Mouse (Mus musculus) MEL-GATA-1-ER (cell line): Measurements from ENCODE around the gene Cela3a.
"Not testable (repeated sequence)": the region's sequence is repeated elsewhere in the genome, so short reads cannot be mapped to it uniquely, and the experiment has no call there.

Experiments
- DNase-seq: peaks from one replicate; pipeline ENCODE4 v3.0.0-alpha.2; 2012; ENCODE audit warnings: low read depth; ENCODE audit errors: extremely low read depth

The Cela3a gene

DNA sequence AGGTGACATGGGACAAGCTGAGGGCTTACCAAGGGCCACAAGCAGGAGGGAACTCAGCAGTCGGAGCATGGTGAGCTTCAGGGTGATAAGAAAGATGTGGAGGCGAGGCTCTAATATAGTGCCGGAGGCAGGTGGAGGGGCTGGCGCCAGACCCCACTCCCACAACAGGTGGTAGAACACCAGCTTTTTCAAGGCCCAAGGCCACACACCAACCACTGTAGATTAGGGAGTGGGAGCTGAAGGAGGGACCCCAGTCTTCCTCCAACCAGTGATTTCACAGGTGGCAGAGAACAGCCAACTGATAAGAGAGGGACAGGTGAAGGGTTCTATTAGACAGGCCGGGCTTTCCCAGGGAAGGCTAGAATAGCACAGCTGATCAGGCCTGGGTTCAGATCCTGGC is at the start of gene Cela3a:
Cela3a (minus strand) TSS at position 101 of the 400 bp plus-strand sequence.
- no peak for DNase-seq

DNA sequence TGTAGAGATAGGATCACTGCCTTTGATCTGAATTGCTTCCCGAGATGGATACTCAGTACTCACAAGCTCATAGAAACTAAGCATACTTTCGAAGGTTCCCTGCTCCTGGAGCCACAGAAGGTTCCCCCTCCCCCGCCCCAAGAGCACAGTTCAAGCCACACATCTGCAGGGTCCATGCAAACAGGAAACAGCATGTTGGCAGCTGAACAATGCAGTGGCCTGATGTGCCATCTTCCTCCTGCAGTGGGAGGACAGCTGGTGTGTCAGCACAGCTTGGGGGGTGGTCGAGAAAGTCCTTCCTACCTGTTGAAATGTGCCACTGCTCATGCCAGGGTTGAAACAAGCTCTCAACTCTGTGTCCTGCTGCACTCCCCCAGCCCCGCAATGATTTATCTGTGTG is 49.3 kb upstream of the Cela3a start:
- no peak for DNase-seq

- DNase-seq = no peak
These were observed 48.7 kb upstream of the Cela3a start for GRCm38 (mm10) chr4:137458310-137458709.

DNA sequence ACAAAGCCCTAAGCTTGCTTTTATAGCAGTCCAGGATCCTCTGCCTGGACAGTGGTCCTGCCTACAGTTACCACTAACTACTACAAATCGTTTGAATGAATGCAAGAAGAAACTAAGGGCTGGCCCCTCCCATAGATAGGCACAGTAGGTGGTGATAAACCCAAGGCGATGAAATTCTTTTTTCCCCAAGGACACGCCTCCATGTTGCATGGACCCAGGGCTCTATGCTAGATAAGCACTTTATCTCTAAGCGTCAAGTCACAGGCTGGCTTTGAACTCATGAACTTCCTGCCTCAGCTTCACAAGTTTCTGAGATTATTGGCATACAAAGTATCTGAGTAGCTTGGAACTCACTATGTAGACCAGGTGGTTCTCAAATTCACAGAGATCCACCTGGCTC is 47.7 kb upstream of the Cela3a start:
- no peak for DNase-seq

- DNase-seq = no peak
These were observed 47.0 kb upstream of the Cela3a start for GRCm38 (mm10) chr4:137456581-137456980.

GRCm38 (mm10) chr4:137454582-137454981 is 45.0 kb upstream of the Cela3a start:
- no peak for DNase-seq

DNA sequence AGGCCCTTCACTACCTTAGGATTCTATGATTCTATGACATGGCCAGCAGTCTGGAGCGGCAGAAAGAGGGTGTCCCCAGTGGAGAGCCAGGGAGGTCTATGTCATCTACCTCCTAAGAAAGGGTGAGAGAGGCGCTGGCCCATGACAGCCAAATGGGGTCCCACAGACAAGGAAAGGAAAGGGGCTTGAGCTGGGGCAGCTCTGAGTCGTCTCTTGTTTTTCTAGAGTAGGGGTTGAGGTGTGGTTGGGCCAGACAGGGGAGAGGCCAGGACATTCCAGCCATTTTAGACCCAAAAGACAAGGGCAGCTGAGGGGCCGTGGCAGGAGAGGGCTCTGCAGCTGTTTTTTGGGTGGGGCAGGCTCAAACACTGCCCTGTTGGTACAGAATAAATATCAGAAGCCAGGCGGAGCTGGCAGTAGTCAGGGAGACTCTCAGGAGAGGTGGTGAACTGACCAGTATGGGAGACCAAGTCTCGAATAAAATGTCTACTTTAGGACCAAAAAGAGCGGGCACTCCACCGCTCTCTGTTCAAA is 43.7 kb upstream of the Cela3a start, which contains the start of gene 1700013G24Rik:
1700013G24Rik (plus strand) TSS at position 51 of the 534 bp plus-strand sequence.
- DNase-seq = no peak

DNA sequence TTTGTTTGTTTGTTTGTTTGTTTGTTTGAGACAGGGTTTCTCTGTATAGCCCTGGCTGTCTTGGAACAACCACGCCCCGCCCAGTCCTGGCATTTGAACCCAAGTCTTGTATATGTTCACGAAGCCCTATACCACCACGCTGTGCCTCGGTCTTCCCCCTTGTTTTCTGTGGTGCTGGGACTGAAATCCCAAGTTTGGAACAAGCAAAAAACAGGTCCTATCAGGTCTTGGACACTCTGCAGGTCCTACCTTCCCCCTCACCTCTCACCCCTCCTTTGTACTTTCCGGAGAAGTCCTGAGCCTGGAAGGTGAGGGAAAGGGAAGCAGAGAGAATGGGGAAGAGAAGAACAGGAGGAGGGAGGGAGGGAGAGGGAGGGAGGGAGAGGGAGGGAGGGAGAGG is 42.6 kb upstream of the Cela3a start:
- no peak for DNase-seq

GRCm38 (mm10) chr4:137449715-137450114 is 40.1 kb upstream of the Cela3a start:
- no peak for DNase-seq

- no peak for DNase-seq
These were observed 39.5 kb upstream of the Cela3a start for GRCm38 (mm10) chr4:137449132-137449531.

DNA sequence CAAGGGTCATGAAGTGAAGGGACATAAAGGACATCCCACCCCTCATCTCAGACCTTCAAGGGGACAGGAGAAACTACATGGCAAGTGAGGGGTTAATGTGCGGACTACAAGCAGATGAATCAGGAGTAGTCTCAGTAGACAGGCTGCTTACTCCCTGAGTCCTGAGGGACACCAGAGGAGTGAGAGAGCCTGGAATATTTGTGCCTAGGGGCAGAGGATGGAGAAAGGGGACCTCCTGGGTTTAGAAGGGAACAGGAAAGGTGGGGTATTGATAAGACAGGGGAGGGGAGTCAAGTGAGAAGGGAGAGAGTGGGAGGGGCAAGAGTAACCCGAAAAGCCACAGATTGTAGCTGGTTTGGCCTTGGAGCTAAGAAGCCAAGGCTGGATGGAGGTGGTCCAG is 39.0 kb upstream of the Cela3a start:
- DNase-seq = no peak

DNA sequence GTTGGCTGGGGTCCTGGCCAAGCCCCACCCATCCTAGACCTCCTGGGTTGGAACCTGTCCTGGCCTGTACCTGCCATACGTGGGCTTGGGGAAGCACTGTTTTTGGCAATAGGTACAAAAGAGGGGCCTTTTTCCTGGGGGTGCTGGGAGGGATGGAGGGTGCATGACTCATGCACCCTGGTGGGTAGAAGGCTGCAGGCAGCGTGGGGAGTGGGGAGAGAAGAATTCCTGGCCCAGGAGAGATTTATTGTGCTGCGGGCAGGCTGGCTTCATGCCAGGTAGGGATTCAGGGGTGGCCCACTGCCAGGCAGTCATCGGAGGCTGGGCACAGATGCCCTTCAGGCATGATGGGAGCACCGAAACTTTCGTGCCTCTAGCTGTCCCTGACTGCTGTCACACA is 38.6 kb upstream of the Cela3a start:
- DNase-seq = no peak

DNA sequence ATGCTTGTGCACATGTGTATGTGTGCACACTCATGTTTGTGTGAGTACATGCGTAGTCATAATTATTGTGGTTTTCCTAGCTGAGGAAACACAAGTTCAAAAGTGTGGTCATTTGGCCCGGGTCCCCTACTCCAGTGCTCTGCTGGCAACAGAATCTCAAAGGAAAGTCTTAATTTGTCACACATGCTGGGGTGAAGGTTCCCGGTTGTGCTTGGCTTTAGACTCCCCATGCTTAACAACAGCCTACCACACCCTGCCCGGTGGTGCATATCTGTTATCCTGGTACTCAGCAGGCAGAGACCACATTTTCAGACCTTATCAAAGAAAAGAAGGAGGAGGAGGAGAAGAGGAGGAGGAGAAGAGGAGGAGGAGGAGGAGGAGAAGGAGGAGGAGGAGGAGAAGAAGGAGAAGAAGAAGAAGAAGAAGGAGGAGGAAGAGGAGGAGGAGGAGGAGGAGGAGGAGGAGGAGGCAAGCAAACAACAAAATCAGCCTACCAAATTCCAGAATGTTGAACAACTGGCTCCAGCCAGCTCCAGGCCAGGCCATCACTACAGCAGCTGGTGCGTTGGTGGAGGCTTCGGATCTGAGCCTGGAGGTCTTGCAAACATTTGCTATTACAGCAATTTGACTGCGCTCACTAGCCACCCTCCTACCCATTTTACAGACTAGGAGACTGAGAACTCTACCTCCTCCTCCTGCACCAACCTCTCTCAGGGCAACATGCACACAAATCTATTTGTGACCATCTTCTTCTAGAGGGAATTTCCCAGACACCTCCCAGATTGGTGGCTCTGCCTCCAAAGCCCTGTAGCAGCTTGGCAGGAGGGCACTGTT is 38.0 kb upstream of the Cela3a start:
- no peak for DNase-seq

DNA sequence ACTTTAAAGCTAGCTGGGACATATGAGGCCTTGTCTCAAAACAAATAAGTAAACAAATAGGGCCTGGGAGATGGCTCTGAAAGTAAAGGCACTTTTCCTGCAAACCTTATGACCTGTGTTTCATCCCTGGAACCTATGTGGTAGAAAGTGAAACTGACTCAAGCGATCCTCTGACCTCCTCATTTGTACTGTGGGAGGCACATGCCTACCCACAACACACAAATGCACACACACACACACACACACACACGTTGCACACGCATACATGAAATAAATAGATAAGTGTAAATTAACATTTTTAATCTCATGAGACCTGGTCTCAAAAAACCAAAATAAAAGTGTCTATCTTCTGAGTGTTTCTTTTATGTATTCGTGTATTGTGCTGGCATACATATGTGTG is 36.3 kb upstream of the Cela3a start:
- no peak for DNase-seq

- DNase-seq = no peak
These were observed 34.0 kb upstream of the Cela3a start for GRCm38 (mm10) chr4:137443625-137444024.

- DNase-seq = no peak
These were observed 31.7 kb upstream of the Cela3a start for GRCm38 (mm10) chr4:137441332-137441731.

DNA sequence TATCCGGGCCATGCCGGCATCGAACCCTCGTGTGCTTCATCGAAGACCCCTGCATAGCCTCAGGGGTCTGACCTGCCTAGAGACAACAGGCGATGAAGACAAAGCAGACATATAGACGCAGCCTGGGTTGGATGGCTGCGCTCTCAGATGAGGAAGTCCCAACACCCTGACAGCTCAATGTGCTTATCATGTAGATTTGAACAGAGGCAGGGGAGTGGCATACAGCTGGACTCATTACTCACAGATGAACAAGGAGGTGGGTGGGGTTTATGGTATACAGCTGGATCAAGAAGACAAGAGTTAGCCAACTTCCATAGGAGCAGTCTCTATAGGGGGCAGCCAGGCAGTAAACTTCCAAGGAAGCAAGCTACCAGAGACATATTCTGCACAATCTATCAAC is 29.3 kb upstream of the Cela3a start:
- peak; percentile 65 for DNase-seq

DNA sequence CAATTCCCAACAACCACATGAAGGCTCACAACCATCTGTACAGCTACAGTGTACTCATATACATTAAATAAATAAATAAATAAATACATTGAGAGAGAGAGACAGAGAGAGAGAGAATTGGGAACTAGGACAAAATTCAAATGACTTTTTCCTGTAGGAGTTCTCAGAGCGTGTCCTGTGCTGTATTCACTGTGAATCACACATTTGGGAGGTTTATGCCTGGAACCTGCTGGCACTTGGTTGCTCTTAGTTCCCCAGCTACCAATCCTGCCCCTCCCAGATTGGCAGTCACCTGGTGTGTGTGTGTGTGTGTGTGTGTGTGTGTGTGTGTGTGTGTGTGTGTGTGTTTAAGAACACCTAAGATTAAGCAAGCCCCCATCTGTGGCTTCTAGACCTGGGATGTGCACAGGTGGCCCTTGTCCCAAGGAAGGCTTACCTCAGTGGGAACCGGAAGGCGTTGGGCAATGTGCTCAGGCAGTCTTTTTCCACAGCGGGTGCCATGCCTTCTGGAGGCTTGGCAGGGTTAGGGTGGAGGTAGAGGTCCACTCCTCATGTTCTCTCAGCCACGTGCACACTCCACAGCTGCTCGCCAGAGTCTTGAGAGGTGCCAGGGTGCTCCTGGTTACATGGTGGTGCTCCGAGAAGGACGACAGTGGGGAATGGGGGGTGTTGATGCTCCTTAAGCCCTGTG is 27.5 kb upstream of the Cela3a start:
- no peak for DNase-seq

DNA sequence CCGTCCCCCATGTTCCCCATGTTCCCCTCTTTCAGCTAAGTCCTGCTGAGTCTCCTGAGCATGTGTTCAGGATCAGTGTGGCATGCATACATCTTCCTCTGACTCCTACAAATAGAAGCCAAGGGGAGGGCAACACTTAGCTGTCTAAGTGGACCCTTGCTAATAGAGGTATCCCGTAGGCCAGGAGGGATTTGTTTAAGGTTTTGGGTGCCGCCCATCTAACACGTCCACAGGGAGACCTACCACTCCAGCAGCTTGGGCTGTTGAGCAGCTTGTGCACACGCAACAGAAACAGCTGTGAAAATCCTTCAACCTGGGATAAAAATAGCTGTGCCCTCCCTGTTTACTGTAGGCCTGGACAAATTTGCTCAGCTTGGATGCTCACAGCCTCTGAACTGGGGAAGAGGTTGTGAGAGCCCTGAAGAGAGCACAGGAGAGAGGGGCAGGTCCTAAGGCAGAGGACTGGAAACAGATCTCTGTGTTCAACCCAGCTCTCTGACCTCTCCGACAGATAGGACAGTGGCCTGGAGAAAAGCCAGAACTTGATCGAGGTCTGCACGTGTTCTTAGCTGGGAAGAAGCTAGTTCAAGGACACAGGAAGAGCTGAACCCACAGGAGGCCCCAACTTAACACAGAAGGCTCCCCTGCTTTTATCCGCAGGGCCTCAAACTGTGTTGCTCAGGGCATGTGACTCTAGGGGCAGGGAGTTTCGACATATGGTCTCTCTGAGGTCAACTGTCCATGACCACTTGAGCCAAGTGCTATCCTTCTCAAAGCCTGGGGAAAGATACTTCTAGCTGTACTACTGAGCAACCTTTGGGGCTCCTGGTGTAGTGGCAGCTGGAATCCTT is 23.3 kb upstream of the Cela3a start:
- not testable (repeated sequence) for DNase-seq

DNA sequence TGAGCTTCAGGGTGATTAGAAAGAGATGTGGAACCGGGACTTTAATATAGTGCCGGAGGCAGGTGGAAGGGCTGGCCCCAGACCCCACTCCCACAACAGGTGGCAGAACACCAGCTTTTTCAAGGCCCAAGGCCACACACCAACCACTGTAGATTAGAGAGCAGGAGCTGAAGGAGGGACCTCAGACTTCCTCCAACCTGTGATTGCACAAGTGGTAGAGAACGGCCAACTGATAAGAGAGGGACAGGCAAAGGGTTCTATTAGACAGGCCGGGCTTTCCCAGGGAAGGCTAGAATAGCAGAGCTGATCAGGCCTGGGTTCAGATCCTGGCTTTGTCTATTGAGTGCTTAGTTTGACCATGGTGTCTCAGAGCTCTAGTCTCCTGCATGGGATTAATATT is 20.9 kb upstream of the Cela3a start, which contains the start of gene Cela3b:
Cela3b (minus strand) TSS at position 39 of the 400 bp plus-strand sequence.
- peak; percentile 47 for DNase-seq
